Mouse (Mus musculus) forebrain, embryonic 14.5 days (tissue): ENCODE measurements around the gene Glt6d1. TPM values are rescaled to one million over a fixed set of nuclear protein-coding genes. Genes with fewer than 3 reads are reported as not detected.

Source experiments
- ATAC-seq: fragments of 200-750 bp; cut with Nextera tagmentation; 2 replicates; pipeline ENCODE4 v1.8.0; 2017; ENCODE audit warnings: mild to moderate bottlenecking, moderate library complexity
- DNase-seq: peaks from one replicate; pipeline ENCODE4 v3.0.0-alpha.2; 2015; ENCODE audit warnings: low spot score
- H3K27ac ChIP-seq: fragments of 300-500 bp; sonication (generic); 2 replicates; pipeline ENCODE4 v1.5.1; 2014; ENCODE audit warnings: low read depth, mild to moderate bottlenecking, control low read depth, low read length, moderate library complexity
- H3K27me3 ChIP-seq: fragments of 300-500 bp; sonication (generic); replicated peaks from 2 replicates; pipeline ENCODE4 v1.6.1; 2014; ENCODE audit warnings: low read length, control low read depth, mixed read lengths; ENCODE audit not compliant: control insufficient read depth, insufficient read depth
- H3K36me3 ChIP-seq: fragments of 300-500 bp; sonication (generic); 2 replicates; pipeline ENCODE4 v1.6.1; 2014; ENCODE audit warnings: low read length, control low read depth; ENCODE audit not compliant: control insufficient read depth, insufficient read depth
- H3K4me1 ChIP-seq: fragments of 300-500 bp; sonication (generic); 2 replicates; pipeline ENCODE4 v1.6.1; 2014; ENCODE audit warnings: antibody characterized with exemption, low read length, control low read depth; ENCODE audit not compliant: control insufficient read depth, insufficient read depth
- H3K4me2 ChIP-seq: fragments of 300-500 bp; sonication (generic); 2 replicates; pipeline ENCODE4 v1.6.1; 2014; ENCODE audit warnings: mild to moderate bottlenecking, control low read depth, low read length
- H3K4me3 ChIP-seq: fragments of 300-500 bp; sonication (generic); 2 replicates; pipeline ENCODE4 v1.5.1; 2014; ENCODE audit warnings: low read depth, low read length, control low read depth
- H3K9ac ChIP-seq: fragments of 300-500 bp; sonication (generic); 2 replicates; pipeline ENCODE4 v1.6.1; 2014; ENCODE audit warnings: mild to moderate bottlenecking, low read length, control low read depth, moderate library complexity
- H3K9me3 ChIP-seq: fragments of 300-500 bp; sonication (generic); replicated peaks from 2 replicates; pipeline ENCODE4 v1.6.1; 2016; ENCODE audit warnings: low read length, control low read depth, mixed read lengths; ENCODE audit not compliant: control insufficient read depth
- WGBS: fragments of 180-500 bp; shearing (Covaris S2); extraction: QIAGEN DNeasy Blood & Tissue Kit; methylation state at CpG from one replicate; pipeline ENCODE4 v1.1.7; 2014; 5-methylcytosine and 5-hydroxymethylcytosine counted together
- polyA plus RNA-seq: library from polyadenylated mRNA; unstranded; fragments of >200 nt; fragmentation: Nextera tagmentation; extraction: Ambion mirVana; gene quantifications from 2 replicates; pipeline ENCODE4 v1.2.1, GENCODE M21; 2014

Gene Glt6d1
- polyA plus RNA-seq, 1 experiment from 2014 or later, result not detected

DNA sequence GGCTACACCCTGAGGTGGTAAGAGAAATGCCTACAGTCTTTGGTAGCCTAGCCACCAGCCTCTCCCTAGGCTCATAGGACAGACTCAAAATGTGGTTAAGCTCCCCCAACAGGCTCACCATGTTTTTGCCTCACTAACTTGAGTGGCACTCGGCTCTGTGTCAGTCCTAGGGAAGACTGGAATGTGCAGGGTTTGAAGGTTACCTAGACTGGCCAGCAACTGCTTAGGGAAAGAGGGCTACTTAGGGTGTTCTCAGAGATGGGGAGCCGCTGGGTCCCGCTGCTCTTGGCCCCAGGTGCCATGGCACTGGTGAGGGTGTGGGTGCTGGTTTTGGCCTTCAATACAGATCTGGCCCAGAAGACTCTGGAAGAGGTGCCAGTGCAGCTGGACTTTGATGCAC is 33.7 kb downstream of the Glt6d1 start, which contains the start of gene Gm13539:
TSS of gene Gm13539 (plus strand) at position 301 of the 400 bp plus-strand sequence.
- Histone ChIP-seq H3K27me3 (no peaks in the 10 kb centered on the region), H3K9ac (no peak within 1 kb of the TSS), H3K9me3 (no peaks in the 10 kb centered on the region), H3K36me3 (no peaks in the 10 kb centered on the region), H3K27ac (no peak within 1 kb of the TSS), H3K4me2 (no peak within 1 kb of the TSS), H3K4me1 (no peaks in the 10 kb centered on the region), H3K4me3 (no peak within 1 kb of the TSS)
- 78% methylated on average over 3 of the region's 3 CpGs for WGBS
- DNase-seq (no peak), ATAC-seq (no peak)

- no peak for ATAC-seq
- no peak overlapping the region for H3K4me3 ChIP-seq
Measured at GRCm38 (mm10) chr2:25780921-25781320, 34.7 kb downstream of the Glt6d1 start.

DNA sequence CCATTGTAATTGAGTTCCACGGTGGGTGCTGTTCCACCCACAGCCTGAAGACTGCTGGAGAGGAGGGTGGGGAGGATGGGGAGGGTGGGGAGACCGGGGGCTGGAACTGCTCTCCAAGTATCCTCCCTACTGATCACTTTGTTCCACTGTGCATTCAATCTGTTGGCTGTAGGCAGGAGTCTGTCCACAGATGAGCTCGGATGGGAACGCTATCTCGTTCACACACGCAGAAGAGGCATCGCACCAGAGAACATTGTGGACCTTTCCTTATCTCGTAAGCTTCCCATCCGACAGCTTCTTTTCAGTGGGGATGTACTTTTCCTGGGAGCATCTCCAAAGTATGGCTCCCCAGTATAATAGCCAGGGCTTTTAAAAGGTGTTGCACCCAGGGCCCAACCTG is 36.6 kb downstream of the Glt6d1 start:
- no peak overlapping the region for H3K4me2 ChIP-seq
- no peak overlapping the region for H3K4me3 ChIP-seq
- no peaks in the 10 kb centered on the region for H3K4me1 ChIP-seq
- no peaks in the 10 kb centered on the region for H3K36me3 ChIP-seq
- ATAC-seq, result no peak
- 93% methylated on average over 9 of the region's 9 CpGs for WGBS
- no peaks in the 10 kb centered on the region for H3K9me3 ChIP-seq
- no peak for DNase-seq
- H3K27me3 ChIP-seq, result no peaks in the 10 kb centered on the region
- no peak overlapping the region for H3K27ac ChIP-seq
- no peak overlapping the region for H3K9ac ChIP-seq

More at GRCm38 (mm10) chr2:25780921-25781320, 34.7 kb downstream of the Glt6d1 start:
- no peak for DNase-seq
- WGBS, result 58% methylated on average over 4 of the region's 4 CpGs
- Histone ChIP-seq H3K9me3 (no peaks in the 10 kb centered on the region), H3K36me3 (no peaks in the 10 kb centered on the region), H3K27me3 (no peaks in the 10 kb centered on the region), H3K4me1 (no peaks in the 10 kb centered on the region), H3K9ac (no peak overlapping the region), H3K4me2 (no peak overlapping the region), H3K27ac (no peak overlapping the region)

- 92% methylated on average over 1 of the region's 1 CpGs for WGBS
- no peaks in the 10 kb centered on the region for H3K9me3 ChIP-seq
- H3K27ac ChIP-seq, result no peak within 1 kb of the TSS
- H3K4me3 ChIP-seq, result no peak within 1 kb of the TSS
- no peaks in the 10 kb centered on the region for H3K27me3 ChIP-seq
- no peaks in the 10 kb centered on the region for H3K36me3 ChIP-seq
- no peaks in the 10 kb centered on the region for H3K4me1 ChIP-seq
- DNase-seq, result no peak
- ATAC-seq, result no peak
- H3K4me2 ChIP-seq, result no peak within 1 kb of the TSS
- H3K9ac ChIP-seq, result no peak within 1 kb of the TSS
Measured at GRCm38 (mm10) chr2:25776717-25777116, 38.9 kb downstream of the Glt6d1 start, which contains the start of gene Lcn11. TSS of gene Lcn11 (plus strand) at chr2:25777017.

- DNase-seq (no peak), ATAC-seq (no peak)
- Histone ChIP-seq H3K9ac (no peak overlapping the region), H3K27ac (no peak overlapping the region), H3K9me3 (no peaks in the 10 kb centered on the region), H3K27me3 (no peaks in the 10 kb centered on the region), H3K36me3 (no peaks in the 10 kb centered on the region), H3K4me1 (no peaks in the 10 kb centered on the region), H3K4me2 (no peak overlapping the region), H3K4me3 (no peak overlapping the region)
- WGBS, result 62% methylated on average over 3 of the region's 3 CpGs
Measured at GRCm38 (mm10) chr2:25775991-25776390, 39.7 kb downstream of the Glt6d1 start.

GRCm38 (mm10) chr2:25774640-25775039 is 41.0 kb downstream of the Glt6d1 start:
- H3K9ac ChIP-seq, result no peak overlapping the region
- H3K36me3 ChIP-seq, result no peaks in the 10 kb centered on the region
- H3K27me3 ChIP-seq, result no peaks in the 10 kb centered on the region
- no peak for ATAC-seq
- no peaks in the 10 kb centered on the region for H3K4me1 ChIP-seq
- H3K4me2 ChIP-seq, result no peak overlapping the region
- H3K4me3 ChIP-seq, result no peak overlapping the region
- no peak for DNase-seq
- 78% methylated on average over 2 of the region's 2 CpGs for WGBS
- H3K27ac ChIP-seq, result no peak overlapping the region
- no peaks in the 10 kb centered on the region for H3K9me3 ChIP-seq

DNA sequence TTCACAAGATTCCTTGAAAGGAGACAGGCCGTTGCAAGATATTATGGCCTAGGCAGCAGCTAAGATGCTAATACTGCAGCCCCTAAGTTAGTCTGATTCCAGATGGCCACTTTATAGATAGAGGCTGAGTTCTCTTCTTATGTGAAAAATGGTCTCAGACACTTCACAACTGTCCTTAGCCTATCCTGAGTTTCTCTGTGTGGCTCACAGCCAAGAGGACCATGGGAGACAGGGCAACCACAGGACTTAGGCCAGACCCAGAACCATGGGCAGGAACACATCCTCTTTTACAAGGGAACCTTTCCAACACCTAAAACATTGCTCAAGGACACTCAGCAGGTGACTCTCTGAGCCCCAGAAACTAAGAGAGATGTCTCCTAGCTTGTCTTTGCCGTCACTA is 42.1 kb downstream of the Glt6d1 start:
- no peak for DNase-seq
- Histone ChIP-seq H3K4me2 (no peak overlapping the region), H3K4me1 (no peaks in the 10 kb centered on the region), H3K27me3 (no peaks in the 10 kb centered on the region), H3K27ac (no peak overlapping the region), H3K9ac (no peak overlapping the region), H3K36me3 (no peaks in the 10 kb centered on the region), H3K9me3 (no peaks in the 10 kb centered on the region), H3K4me3 (no peak overlapping the region)
- no peak for ATAC-seq
- 75% methylated on average over 2 of the region's 2 CpGs for WGBS

DNA sequence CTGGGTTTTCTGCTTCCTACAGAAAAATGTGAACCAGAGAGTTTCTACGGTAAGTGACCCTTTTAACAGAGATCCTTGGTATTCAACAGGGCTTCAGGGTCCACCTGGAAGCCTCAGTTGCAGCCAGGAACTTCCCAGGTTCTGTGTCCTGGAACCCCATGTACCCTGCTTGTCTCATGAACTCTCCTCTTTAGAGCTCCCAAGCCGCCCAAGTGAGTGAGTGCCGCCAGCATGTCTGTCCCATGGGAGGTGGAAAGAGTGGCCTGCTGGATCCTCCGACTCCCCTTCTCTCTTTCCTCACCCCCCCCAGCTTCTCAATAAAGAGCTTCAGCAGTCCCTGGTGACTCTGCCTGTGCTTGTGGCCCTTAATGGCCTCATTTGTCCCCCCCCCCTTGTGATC is 47.9 kb downstream of the Glt6d1 start:
- no peak overlapping the region for H3K4me3 ChIP-seq
- H3K4me2 ChIP-seq, result no peak overlapping the region
- no peak overlapping the region for H3K27ac ChIP-seq
- no peaks in the 10 kb centered on the region for H3K36me3 ChIP-seq
- ATAC-seq, result no peak
- DNase-seq, result no peak
- WGBS, result 85% methylated on average over 4 of the region's 4 CpGs
- no peaks in the 10 kb centered on the region for H3K4me1 ChIP-seq
- H3K27me3 ChIP-seq, result no peaks in the 10 kb centered on the region
- no peak overlapping the region for H3K9ac ChIP-seq
- H3K9me3 ChIP-seq, result no peaks in the 10 kb centered on the region

DNA sequence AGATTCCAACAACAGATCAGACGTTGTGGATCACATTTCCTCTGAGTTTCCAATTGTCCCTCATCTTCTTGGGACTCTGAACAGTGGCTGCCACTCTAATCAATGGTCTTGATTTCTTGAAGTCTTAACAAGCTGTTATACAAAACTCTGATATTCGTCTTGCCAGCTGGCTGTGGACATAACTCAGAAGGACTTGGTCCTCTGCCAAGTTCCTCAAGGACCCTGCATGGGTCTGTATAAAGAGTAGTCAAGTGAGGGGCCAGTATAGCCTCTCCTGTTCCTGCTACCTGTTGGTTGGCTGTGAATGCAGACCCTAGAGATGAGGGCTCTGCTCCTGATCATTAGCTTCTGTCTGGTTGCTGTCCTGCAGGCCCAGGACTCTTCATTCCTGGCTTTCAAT is 50.4 kb downstream of the Glt6d1 start, which contains the start of gene Lcn3:
TSS of gene Lcn3 (plus strand) at position 301 of the 400 bp plus-strand sequence.
- DNase-seq (no peak), ATAC-seq (no peak)
- no peak within 1 kb of the TSS for H3K9ac ChIP-seq
- no peak within 1 kb of the TSS for H3K27ac ChIP-seq
- H3K36me3 ChIP-seq, result no peaks in the 10 kb centered on the region
- H3K9me3 ChIP-seq, result no peaks in the 10 kb centered on the region
- no peak within 1 kb of the TSS for H3K4me2 ChIP-seq
- no peak within 1 kb of the TSS for H3K4me3 ChIP-seq
- no peaks in the 10 kb centered on the region for H3K27me3 ChIP-seq
- 46% methylated on average over 2 of the region's 2 CpGs for WGBS
- no peaks in the 10 kb centered on the region for H3K4me1 ChIP-seq
